Mouse (Mus musculus): ENCODE measurements at regions not wholly inside any gene's neighbourhood (a gene's known extent, or its start where the extent isn't known, plus 50 kb on each side); places are given as distances from the start of the nearest gene placed in this dataset.

DNA sequence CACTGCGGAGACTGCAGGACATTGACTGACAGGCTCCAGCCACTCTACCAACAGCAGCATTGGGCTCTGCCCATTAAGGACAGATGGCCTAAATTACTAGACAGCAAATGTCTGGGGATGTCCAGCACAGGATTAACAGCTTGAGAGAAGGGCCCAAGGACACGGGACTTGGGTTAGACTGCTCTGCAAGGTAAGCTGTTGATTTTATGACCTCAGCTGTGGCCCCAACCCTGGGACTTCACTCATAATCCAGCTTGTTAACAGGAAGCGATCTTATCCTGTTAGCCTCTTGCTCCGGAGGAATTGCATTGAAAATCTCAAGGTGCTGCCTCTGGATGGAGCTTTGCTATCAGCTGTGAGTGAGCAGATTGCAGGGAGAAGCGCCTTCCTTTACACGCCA, 293.2 kb upstream of the Eef2kmt start:
- no peak for TF ChIP-seq MAX (IDR thresholded peaks at IDR 0.05)
- TF ChIP-seq CTCF (IDR thresholded peaks at IDR 0.05; ENCODE audit: control insufficient read depth, insufficient read depth, insufficient read length), result no peak
- no peak for TF ChIP-seq CEBPB (IDR thresholded peaks at IDR 0.05; ENCODE audit: low read depth)
- no peak for TF ChIP-seq MYOG (IDR thresholded peaks at IDR 0.05; ENCODE audit: control insufficient read depth, extremely low read depth, insufficient read length)
